Comparison of ENCODE assay signal across 20 mouse cellular contexts in genomic region chr12:5252569-5252968, GRCm38 (mm10).
DNase-seq lines count a peak whose midpoint lies in the region; ATAC-seq and TF ChIP-seq lines count a peak whose summit lies in the region.
"Had no signal": no experiment of that assay in that cellular context is flagged by ENCODE, and none has a peak within 500 bp of the region (broad histone marks: within the 10 kb centered on the region; RNA-seq: fewer than 3 reads in every experiment).

No protein-coding gene starts in this region.

- no peak overlapping the region for H3K27ac ChIP-seq in forebrain, embryonic 12.5 days
- H3K27ac ChIP-seq in forebrain, embryonic 10.5 days, result no peak overlapping the region
- H3K27ac ChIP-seq in layer of hippocampus, adult 2 months, result peak overlapping the region; percentile 80
- H3K27ac ChIP-seq in hindbrain, embryonic 16.5 days (ENCODE audit: low read depth, low read length), result 0 out of 2 replicates have a peak overlapping the region, but pooled peaks have one; percentile 37
- H3K27ac ChIP-seq in gastrocnemius, adult 2 months, result no peak overlapping the region
- H3K27ac ChIP-seq: heart, adult 2 months; kidney, postnatal 0 days; macrophage; neural tube, embryonic 12.5 days had no signal

- H3K9me3 ChIP-seq in forebrain, embryonic 12.5 days, result no peaks in the 10 kb centered on the region
- no peaks in the 10 kb centered on the region for H3K9me3 ChIP-seq in forebrain, embryonic 10.5 days
- no peaks in the 10 kb centered on the region for H3K9me3 ChIP-seq in hindbrain, embryonic 16.5 days (ENCODE audit: control insufficient read depth, low read length)
- H3K9me3 ChIP-seq: embryonic facial prominence, embryonic 10.5 days; neural tube, embryonic 12.5 days had no signal

- WGBS in forebrain, embryonic 12.5 days, result 67% methylated on average over 2 of the region's 2 CpGs
- 77% methylated on average over 2 of the region's 2 CpGs for WGBS in forebrain, embryonic 10.5 days
- WGBS in hindbrain, embryonic 16.5 days, result 60% methylated on average over 2 of the region's 2 CpGs

- peak; percentile 36; the same call in 1 of the 2 replicates for ATAC-seq in forebrain, embryonic 12.5 days (ENCODE audit: low FRiP score)
- no peak for ATAC-seq in hindbrain, embryonic 16.5 days
- ATAC-seq: lung, postnatal 0 days had no signal

- H3K36me3 ChIP-seq in forebrain, embryonic 12.5 days (replicated peaks), result no peaks in the 10 kb centered on the region
- H3K36me3 ChIP-seq in forebrain, embryonic 10.5 days (replicated peaks), result no peaks in the 10 kb centered on the region
- no peaks in the 10 kb centered on the region for H3K36me3 ChIP-seq in hindbrain, embryonic 16.5 days (ENCODE audit: control insufficient read depth, insufficient read depth, low read length)
- H3K36me3 ChIP-seq: embryonic facial prominence, embryonic 10.5 days; neural tube, embryonic 12.5 days had no signal

- H3K9ac ChIP-seq in forebrain, embryonic 12.5 days, result no peak overlapping the region
- no peak overlapping the region for H3K9ac ChIP-seq in hindbrain, embryonic 16.5 days (ENCODE audit: low read depth, low read length)
- H3K9ac ChIP-seq: neural tube, embryonic 12.5 days had no signal

- H3K4me3 ChIP-seq in forebrain, embryonic 12.5 days (replicated peaks), result no peak overlapping the region
- no peak overlapping the region for H3K4me3 ChIP-seq in forebrain, embryonic 10.5 days
- no peak overlapping the region for H3K4me3 ChIP-seq in layer of hippocampus, adult 2 months
- H3K4me3 ChIP-seq in hindbrain, embryonic 16.5 days (ENCODE audit: low read length), result no peak overlapping the region
- no peak overlapping the region for H3K4me3 ChIP-seq in gastrocnemius, adult 2 months
- H3K4me3 ChIP-seq: embryonic facial prominence, embryonic 10.5 days; heart, adult 2 months; neural tube, embryonic 12.5 days had no signal

- TF ChIP-seq POLR2A in brain, embryonic 14.5 days (IDR thresholded peaks at IDR 0.05; ENCODE audit: borderline replicate concordance, extremely low read depth, insufficient read depth, insufficient read length, poor library complexity, severe bottlenecking), result no peak

- H3K27me3 ChIP-seq in forebrain, embryonic 12.5 days, result no peaks in the 10 kb centered on the region
- H3K27me3 ChIP-seq in forebrain, embryonic 10.5 days (ENCODE audit: poor library complexity, severe bottlenecking), result peaks cover 5% of the 10 kb centered on the region; the same call in 1 of the 2 replicates
- no peaks in the 10 kb centered on the region for H3K27me3 ChIP-seq in hindbrain, embryonic 16.5 days (replicated peaks; ENCODE audit: control insufficient read depth, insufficient read depth, low read length)
- H3K27me3 ChIP-seq: neural tube, embryonic 12.5 days had no signal

- peaks cover 39% of the 10 kb centered on the region for H3K4me1 ChIP-seq in forebrain, embryonic 12.5 days
- peaks cover 76% of the 10 kb centered on the region for H3K4me1 ChIP-seq in forebrain, embryonic 10.5 days
- peaks cover 33% of the 10 kb centered on the region for H3K4me1 ChIP-seq in hindbrain, embryonic 16.5 days (ENCODE audit: control insufficient read depth, insufficient read depth, low read depth, low read length)

- H3K4me2 ChIP-seq in forebrain, embryonic 12.5 days, result no peak overlapping the region
- H3K4me2 ChIP-seq in hindbrain, embryonic 16.5 days (ENCODE audit: low read length), result no peak overlapping the region
- H3K4me2 ChIP-seq: neural tube, embryonic 12.5 days had no signal

- intact Hi-C loops in gastrocnemius, adult 2 months (cut with DNase I), result no loop called here

- no peak for TF ChIP-seq CTCF in layer of hippocampus, adult 2 months (conservative IDR thresholded peaks at IDR 0.05)
- TF ChIP-seq CTCF in brain, embryonic 14.5 days (IDR thresholded peaks at IDR 0.05; ENCODE audit: borderline replicate concordance, extremely low read depth, insufficient read depth, insufficient read length), result no peak
- TF ChIP-seq CTCF in gastrocnemius, adult 2 months (IDR thresholded peaks at IDR 0.05), result no peak

- no peak for DNase-seq in forebrain, embryonic 10.5 days (ENCODE audit: extremely low spot score, low spot score)
- no peak for DNase-seq in layer of hippocampus, adult 2 months (ENCODE audit: low spot score in 2 of 2)
- DNase-seq in layer of hippocampus, adult 8-10 months (ENCODE audit: low spot score in 2 of 2), result no peak
- DNase-seq in brain, embryonic 14.5 days (ENCODE audit: low read depth), result peak; percentile 74
- DNase-seq in gastrocnemius, adult 2 months, result no peak
- no peak for DNase-seq in adrenal gland, postnatal 4 days (ENCODE audit: low spot score in 2 of 2)
- DNase-seq: adrenal gland, postnatal 14 days; gastrocnemius, postnatal 36 days; heart, adult 2 months; heart, postnatal 36 days; kidney, adult 2 months; thymus, adult 2 months; thymus, postnatal 4 days had no signal

Comparison
In these comparisons a context has a peak if more than half of its experiments do, and no peak if none do; other contexts are left out.
1. H3K27ac ChIP-seq: peak in layer of hippocampus, adult 2 months (single experiment) and hindbrain, embryonic 16.5 days (single experiment); none in forebrain, embryonic 12.5 days (single experiment), forebrain, embryonic 10.5 days (single experiment) and gastrocnemius, adult 2 months (single experiment).